Mouse (Mus musculus) gastrocnemius, postnatal 14 days (tissue): ENCODE measurements around the gene Olfr420. TPM values are rescaled to one million over a fixed set of nuclear protein-coding genes. Genes with fewer than 3 reads are reported as not detected.

ENCODE experiments used
- DNase-seq: peaks from one replicate; pipeline ENCODE4 v3.0.0; 2021; ENCODE audit warnings: mixed read lengths
- intact Hi-C: fragments of 180-260 bp; cut with DNase I; formaldehyde crosslinking; loops from one replicate; pipeline ENCODE4 v1.15.1; 2025; ENCODE audit warnings: low total_unique reads
- long read RNA-seq, 2 experiments: library from polyadenylated mRNA; stranded (forward); transcript quantifications; one replicate each; pipeline ENCODE4 v2.0.0; 2021
- total RNA-seq, 2 experiments: library from RNA; stranded (reverse); gene quantifications; 2 replicates each; pipeline ENCODE4 v1.2.3; 2021

The Olfr420 gene
- total RNA-seq = not detected
- long read RNA-seq, experiment 1 = 0 reads
- long read RNA-seq, experiment 2 = 0 reads

DNA sequence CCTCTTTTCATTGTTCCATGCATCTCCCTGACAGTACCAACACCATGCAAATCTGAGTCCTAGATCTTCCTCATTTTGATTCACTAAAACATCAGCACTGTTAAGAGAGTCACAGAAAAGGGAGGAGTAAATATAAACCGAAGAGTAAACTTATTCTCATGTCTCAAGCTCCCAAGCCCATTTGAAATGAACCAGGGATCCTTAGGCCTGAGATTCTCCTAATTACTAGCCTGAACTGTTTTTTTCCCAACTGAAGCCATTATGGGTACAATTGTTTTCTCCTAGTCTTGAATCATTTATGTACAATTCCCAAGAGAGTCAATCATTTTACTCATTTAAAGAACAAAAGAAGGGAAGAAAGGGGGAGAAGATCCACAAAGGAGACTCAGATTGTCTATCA is at the start of gene Olfr420:
Gene Olfr420, plus strand, starts transcription at position 301 of the 400 bp plus-strand sequence.
- intact Hi-C loops = no loop called here
- no peak for DNase-seq

DNA sequence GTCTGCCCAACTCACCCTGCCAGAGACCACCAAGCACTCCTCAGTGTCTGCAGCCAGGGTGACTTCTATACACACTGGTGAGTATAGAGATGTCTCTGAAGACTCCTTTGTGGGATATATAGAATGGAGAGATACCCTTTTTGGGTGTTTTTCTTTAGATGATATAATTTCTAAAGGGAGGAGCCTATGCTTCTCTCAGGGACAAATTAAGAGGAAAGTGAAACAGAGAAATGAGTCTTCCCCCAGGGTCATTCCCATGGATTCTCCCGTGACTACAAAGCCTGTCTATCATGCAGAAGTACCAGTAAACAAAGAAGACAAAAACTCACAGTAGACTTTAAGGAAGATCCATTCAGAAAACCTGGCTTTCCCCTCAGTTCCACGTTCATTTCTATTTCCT is 34.4 kb upstream of the Olfr420 start, which contains the start of gene Olfr231:
Gene Olfr231, minus strand, starts transcription at position 101 of the 400 bp plus-strand sequence.
- DNase-seq = no peak
- intact Hi-C loops = no loop called here

DNA sequence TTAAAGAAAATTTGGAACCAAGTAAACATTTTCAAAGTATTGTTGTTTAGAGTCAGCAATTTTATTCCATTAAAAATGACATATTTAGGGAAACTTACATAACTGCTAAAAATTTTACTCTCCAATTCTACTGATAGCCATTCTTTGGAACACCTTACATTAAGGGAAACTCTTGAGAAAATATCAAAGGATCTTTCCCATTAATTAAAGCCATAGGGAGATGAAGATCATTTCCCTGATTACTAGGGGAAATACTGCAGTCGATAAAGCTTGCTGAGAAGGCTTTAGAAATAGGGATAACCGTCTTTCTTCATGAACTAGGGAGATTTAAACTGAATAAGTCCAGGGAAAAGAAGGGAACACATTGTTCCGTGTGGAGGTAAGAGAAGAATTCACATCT is 24.2 kb upstream of the Olfr420 start, which contains the start of gene Olfr424:
Gene Olfr424, plus strand, starts transcription at position 301 of the 400 bp plus-strand sequence.
- DNase-seq = no peak
- intact Hi-C loops = no loop called here

DNA sequence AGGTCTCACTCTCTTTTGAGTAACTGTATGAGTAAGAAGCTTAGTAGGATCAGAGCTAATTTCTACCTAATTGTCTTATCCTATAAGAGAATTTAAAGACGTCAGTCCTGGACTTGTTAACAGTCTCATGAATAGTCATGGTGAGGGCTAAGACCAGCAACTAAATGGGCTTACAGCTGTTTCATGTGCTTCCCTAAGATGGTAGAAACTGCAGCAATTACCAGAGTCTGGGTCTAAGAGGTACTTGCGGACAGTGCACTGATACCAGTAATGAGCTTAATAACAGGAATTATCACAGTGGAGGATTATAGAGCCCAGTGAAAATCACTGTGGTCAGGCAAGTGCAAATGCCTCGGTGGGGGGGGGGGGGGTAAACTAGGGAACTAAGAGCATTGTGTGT is 23.4 kb upstream of the Olfr420 start:
- no peak for DNase-seq
- intact Hi-C loops = no loop called here

DNA sequence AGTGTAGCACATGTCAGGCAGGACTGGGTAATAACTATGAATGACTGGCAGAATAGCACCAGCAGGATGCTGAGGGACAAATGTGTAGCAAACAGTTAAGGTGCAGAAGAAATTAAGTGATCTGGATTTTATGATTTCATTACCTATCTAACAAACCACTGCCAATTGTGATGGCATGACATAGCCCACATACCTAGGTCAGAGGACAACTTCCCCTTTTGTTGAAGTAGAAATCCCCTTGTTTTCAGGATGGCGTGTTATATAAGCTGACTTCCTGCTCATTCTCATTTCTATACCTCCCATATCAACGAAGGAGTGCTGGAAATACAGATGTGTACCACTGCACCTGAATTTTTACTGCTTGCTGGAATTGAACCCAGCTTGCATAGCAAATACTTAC is 14.0 kb upstream of the Olfr420 start:
- intact Hi-C loops = no loop called here
- no peak for DNase-seq

DNA sequence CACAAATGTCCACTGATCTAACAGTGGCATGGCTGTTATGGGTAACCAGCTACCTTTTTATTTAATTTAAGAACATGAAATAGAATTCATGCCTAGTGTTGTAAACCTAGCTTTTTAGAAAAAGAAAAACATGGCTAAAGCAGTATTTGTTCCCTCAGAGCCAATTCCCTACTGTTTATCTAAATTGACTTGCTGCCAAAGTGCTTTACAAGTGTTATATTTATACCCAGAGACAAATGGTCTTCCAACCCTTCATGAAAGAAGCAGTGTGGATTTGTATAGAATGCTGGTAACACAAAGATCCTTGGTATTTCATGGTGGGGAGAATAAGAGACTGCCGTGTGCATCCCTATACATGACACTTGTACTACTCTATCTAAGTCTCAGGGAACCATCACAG is 8.7 kb upstream of the Olfr420 start:
- DNase-seq = no peak
- intact Hi-C loops = no loop called here

DNA sequence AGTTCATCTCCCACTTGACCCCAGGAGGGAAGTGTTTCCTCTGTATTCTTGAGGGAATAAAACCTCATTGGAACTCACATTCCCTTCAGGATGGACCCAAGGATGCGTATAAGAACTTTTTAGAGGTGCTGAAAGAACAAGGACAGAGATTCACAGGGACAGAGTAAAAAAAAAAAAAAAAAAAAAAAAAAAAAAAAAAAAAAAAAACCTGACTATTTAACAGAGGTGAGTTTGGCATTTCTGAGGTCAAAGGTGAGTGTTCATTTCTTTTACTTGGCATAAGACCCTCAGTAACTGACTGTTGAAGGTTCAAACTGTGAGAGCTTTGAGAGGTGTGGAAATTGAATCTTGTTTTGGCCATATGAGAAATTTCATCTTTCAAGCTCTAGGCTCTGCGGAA is 6.1 kb upstream of the Olfr420 start:
- intact Hi-C loops = no loop called here
- no peak for DNase-seq

DNA sequence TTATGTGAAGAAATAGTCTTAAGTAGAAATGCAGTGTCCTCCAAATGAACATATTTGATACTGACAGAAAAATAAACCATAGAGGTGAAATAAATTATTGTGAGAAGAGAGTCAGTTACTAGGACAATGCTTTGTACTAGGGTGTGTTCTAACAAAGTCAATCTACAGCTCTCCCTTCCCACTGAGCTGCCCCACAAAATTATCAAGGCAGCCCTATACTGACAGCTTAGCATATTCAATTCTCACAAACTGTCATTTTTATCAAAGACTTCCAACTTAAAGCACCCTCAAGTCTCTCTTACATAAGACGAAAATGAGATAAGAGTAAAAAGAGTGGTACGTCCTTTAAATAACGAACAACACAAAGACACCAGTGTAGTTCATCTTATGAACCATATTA is 2.2 kb downstream of the Olfr420 start:
- no peak for DNase-seq
- intact Hi-C loops = no loop called here

DNA sequence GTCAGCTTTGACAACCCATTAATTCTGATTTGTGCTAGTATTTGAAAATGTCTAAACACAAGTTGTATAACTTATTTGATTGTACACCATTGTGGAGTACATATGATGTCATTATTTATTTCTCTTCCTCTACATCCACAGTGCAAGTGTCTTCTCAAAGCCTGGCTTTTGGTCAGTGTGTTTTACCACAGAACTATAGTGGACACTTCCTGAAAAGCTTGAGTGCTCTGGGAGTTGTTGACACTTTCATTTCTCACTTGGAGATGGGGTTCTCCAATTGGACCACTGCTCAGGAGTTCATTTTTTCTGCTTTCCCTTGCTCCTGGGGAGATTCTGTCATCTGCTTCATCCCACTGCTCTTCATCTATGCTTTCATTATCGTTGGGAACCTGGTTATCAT is 3.1 kb downstream of the Olfr420 start:
- intact Hi-C loops = no loop called here
- DNase-seq = no peak

DNA sequence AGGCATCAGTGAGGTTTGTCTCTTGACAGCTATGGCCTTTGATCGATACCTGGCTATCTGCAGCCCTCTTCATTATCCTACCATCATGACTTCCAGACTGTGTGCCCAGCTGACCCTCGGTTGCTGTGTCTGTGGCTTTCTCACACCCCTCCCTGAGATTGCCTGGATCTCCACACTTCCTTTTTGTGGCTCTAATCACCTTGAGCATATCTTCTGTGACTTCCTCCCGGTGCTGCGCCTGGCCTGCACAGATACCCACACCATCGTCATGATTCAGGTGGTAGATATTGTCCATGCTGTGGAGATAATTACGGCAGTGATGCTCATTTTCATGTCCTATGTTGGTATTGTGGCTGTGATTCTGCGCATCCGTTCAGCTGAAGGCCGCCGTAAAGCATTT is 3.7 kb downstream of the Olfr420 start:
- DNase-seq = no peak
- intact Hi-C loops = no loop called here

DNA sequence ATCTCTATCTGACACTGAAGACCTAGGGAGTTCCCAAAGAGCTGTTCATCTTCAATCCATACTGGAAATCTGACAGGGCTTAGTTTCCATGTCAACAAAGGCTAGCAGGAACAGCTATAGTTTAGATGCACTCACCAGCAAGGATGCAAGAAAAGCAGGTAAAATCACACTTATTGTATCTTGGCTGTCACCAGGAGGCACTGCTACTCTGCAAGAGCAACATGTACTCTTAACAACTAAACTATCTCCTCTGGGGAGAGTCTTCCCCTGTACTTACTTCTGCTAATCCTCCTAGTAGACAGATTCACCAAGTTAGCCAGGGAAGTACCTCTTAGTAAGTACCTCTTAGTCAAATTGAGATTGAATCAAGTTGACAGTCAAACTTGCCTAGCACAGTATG is 13.6 kb downstream of the Olfr420 start:
- intact Hi-C loops = no loop called here
- DNase-seq = no peak

DNA sequence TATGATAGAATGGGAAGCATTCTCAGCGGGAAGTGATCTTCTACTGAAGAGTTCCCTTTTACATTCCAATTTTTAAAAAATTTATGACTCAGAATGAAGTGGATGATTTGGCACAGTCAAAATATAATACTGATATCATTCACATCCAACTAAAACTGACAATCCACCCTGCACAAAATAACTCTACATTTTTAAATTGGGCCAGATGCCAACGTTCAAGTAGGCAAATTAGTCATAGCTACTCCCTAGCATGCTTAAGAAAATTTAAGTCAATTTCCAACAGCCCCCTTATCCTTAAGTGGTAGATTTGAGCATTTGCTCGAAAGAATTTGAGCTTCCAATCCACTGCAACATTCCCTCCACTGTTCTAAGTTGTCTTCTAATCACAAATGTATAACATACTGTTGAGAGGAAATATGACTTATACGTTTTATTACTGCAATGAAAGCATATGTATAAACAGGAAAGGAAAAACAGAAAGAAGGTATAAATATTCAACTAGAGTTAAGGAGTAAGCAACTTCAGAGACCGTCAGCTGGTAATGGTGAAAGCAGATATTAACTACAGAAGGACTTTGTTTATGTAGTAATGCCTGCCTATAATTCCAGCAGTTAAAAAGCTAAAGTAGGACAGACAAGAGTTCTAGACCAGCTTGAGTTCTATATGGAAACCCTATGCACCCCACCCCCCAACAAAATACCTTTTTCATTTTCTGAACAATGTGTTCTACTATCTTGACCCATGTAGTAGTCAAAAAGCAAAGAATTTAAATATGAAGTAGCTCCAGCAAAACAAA is 15.5 kb downstream of the Olfr420 start:
- intact Hi-C loops = no loop called here
- DNase-seq = no peak

DNA sequence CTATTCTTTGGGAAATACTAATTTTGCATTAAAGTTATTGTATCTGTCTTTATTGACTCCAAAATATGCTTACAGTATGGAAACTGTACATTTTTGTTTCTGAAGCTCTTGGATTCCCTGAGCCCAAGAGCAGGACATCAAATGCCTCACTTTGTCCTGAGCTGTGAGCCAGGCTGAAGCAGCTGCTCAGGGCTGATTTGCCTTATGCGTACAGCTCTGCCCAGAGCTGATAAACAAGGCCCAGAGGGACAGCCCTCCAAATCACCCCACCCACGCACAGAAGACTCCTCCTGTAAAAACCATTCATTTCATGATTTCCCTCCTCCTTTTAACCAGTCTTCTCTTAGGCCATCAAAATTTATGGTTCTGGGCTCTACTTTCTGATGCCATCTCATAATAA is 16.1 kb downstream of the Olfr420 start:
- intact Hi-C loops = no loop called here

DNA sequence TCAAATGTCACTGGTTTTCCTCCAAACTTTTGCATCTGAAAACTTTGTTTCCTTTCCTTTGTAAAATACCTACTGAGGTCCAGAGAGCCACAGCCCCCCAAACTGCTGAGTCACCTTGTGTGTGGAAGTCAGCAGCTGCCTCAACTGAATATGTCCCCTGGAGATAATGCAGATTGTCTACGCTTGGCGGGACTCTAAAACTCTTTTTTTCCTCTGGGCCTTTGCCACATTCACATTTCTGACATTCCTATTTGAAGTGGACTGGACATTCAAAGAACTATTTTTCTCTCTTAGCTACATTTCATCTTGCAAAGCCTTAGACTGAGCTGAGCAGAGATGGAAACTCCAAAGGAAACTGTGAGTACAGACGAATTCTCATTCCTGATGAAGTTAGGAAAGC is 17.2 kb downstream of the Olfr420 start, which contains the start of gene Spta1:
Gene Spta1, plus strand, starts transcription at position 172 of the 400 bp plus-strand sequence.
- intact Hi-C loops = no loop called here
- DNase-seq = no peak

More for the DNA sequence above, 16.1 kb downstream of the Olfr420 start:
- no peak for DNase-seq

DNA sequence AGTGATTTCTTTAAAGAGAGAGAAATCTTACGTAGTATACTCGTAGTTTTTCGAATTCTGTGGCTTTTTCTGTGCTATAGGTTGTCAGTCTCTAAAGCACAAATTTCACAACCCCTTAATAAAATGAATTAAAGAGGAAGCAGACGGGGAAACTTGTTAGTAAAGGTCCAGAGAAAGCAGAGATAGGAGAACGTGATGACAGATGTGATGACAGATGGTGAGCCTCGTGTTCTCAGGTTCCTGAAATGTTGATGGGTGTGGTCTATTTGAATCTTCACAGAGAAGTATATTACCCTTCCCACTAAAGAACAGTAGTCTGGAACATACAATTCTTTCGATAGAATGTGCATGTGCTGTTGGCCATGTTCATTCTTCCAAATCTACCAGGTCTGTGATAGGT is 49.3 kb downstream of the Olfr420 start:
- intact Hi-C loops = no loop called here
- no peak for DNase-seq

Other genes starting within 250 kb of the Olfr420 start
- gene Ifi211, start 242.6 kb upstream of the Olfr420 start, total RNA-seq = under 1 TPM; 0.88 to 1.00 TPM
- gene Mndal, start 213.1 kb upstream of the Olfr420 start, total RNA-seq = 1 to 10 TPM; 4.3 to 4.4 TPM
- 1 to 10 TPM; 4.0 to 4.6 TPM for gene Ifi203, start 213.0 kb upstream of the Olfr420 start, total RNA-seq
- gene Ifi202b, start 172.9 kb upstream of the Olfr420 start, total RNA-seq = not detected
- 1 to 10 TPM; 2.2 to 5.5 TPM for gene Ifi205, start 123.8 kb upstream of the Olfr420 start, total RNA-seq
- gene Olfr433, start 114.9 kb upstream of the Olfr420 start, total RNA-seq = not detected
- gene Olfr432, start 106.4 kb upstream of the Olfr420 start, total RNA-seq = not detected
- not detected for gene Olfr430, start 89.0 kb upstream of the Olfr420 start, total RNA-seq
- not detected for gene Olfr429, start 71.3 kb upstream of the Olfr420 start, total RNA-seq
- not detected for gene Olfr427, start 58.7 kb upstream of the Olfr420 start, total RNA-seq
- not detected for gene Olfr231, start 34.5 kb upstream of the Olfr420 start, total RNA-seq
- gene Olfr424, start 24.1 kb upstream of the Olfr420 start, total RNA-seq = not detected
- under 1 TPM; 0.33 to 0.35 TPM for gene Spta1, start 17.1 kb downstream of the Olfr420 start, total RNA-seq
- not detected for gene Olfr419, start 96.4 kb downstream of the Olfr420 start, total RNA-seq
- not detected for gene Mptx1, start 174.9 kb downstream of the Olfr420 start, total RNA-seq
- gene Olfr417, start 209.5 kb downstream of the Olfr420 start, total RNA-seq = not detected
- gene Olfr248, start 235.4 kb downstream of the Olfr420 start, total RNA-seq = not detected